Mouse (Mus musculus) heart, embryonic 13.5 days (tissue): ENCODE results near the gene Fbxw13. TPM values are rescaled to one million over a fixed set of nuclear protein-coding genes. Genes with fewer than 3 reads are reported as not detected.
"Not testable (repeated sequence)": the region's sequence is repeated elsewhere in the genome, so short reads cannot be mapped to it uniquely, and the experiment has no call there.

ENCODE experiments used
- ATAC-seq: fragments of 200-750 bp; cut with Nextera tagmentation; 2 replicates; pipeline ENCODE4 v1.8.0; 2017; ENCODE audit warnings: moderate TSS enrichment; ENCODE audit not compliant: insufficient number of reproducible peaks, low FRiP score, low TSS enrichment; ENCODE audit errors: extremely low read depth
- H3K27ac ChIP-seq: fragments of 300-500 bp; sonication (generic); replicated peaks from 2 replicates; pipeline ENCODE4 v1.5.1; 2015; ENCODE audit warnings: moderate library complexity, mild to moderate bottlenecking, inconsistent platforms
- H3K27me3 ChIP-seq: fragments of 300-500 bp; sonication (generic); replicated peaks from 2 replicates; pipeline ENCODE4 v1.6.1; 2015; ENCODE audit warnings: mild to moderate bottlenecking, inconsistent platforms
- H3K36me3 ChIP-seq: fragments of 300-500 bp; sonication (generic); 2 replicates; pipeline ENCODE4 v1.6.1; 2015; ENCODE audit warnings: mild to moderate bottlenecking, inconsistent platforms
- H3K4me1 ChIP-seq: fragments of 300-500 bp; sonication (generic); 2 replicates; pipeline ENCODE4 v1.6.1; 2015; ENCODE audit warnings: inconsistent platforms
- H3K4me2 ChIP-seq: fragments of 300-500 bp; sonication (generic); 2 replicates; pipeline ENCODE4 v1.6.1; 2015; ENCODE audit warnings: inconsistent platforms, mild to moderate bottlenecking, moderate library complexity
- H3K4me3 ChIP-seq: fragments of 300-500 bp; sonication (generic); 2 replicates; pipeline ENCODE4 v1.5.1; 2015; ENCODE audit warnings: moderate library complexity, mild to moderate bottlenecking, inconsistent platforms
- H3K9ac ChIP-seq: fragments of 300-500 bp; sonication (generic); 2 replicates; pipeline ENCODE4 v1.6.1; 2015; ENCODE audit warnings: inconsistent platforms, mild to moderate bottlenecking, moderate library complexity
- H3K9me3 ChIP-seq: fragments of 300-500 bp; sonication (generic); 2 replicates; pipeline ENCODE4 v1.6.1; 2016; ENCODE audit warnings: inconsistent platforms
- WGBS: fragments of 180-500 bp; shearing (Covaris S2); methylation state at CpG from one replicate; pipeline ENCODE4 v1.1.7; 2015; ENCODE audit warnings: mixed read lengths; 5-methylcytosine and 5-hydroxymethylcytosine counted together
- polyA plus RNA-seq: library from polyadenylated mRNA; unstranded; fragments of >200 nt; fragmentation: Nextera tagmentation; extraction: Ambion mirVana; gene quantifications from 2 replicates; pipeline ENCODE4 v1.2.1, GENCODE M21; 2015

Fbxw13 gene
- not detected in 2 replicates for polyA plus RNA-seq

DNA sequence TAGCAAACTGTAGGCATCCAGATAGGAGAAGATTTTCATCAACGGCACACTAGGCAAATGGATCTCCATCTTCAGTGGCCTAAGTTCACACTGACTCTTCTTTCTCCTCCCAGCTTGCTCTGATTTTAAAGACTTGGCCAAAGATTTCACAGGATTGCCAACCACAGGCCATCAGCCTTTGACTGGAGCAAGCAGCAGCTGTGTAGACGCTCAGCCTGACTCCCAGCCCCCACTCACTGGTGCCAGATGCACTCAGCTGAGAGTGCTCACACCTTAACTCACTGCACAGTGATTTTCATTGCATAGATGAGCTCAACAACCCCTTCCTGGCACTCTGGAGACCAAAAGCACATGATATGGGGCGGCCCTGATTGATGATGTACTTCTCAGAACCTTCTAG, at the start of gene Fbxw13:
Gene Fbxw13 (minus strand): TSS at position 101 of the 400 bp plus-strand sequence.
- H3K9me3 ChIP-seq, H3K9ac ChIP-seq, H3K4me1 ChIP-seq, ATAC-seq, H3K4me3 ChIP-seq, H3K4me2 ChIP-seq, H3K36me3 ChIP-seq, H3K27ac ChIP-seq, H3K27me3 ChIP-seq: not testable (repeated sequence)
- WGBS = 64% methylated on average over 3 of the region's 3 CpGs

GRCm38 (mm10) chr9:109234654-109235053, 38.9 kb upstream of the Fbxw13 start, which contains the start of gene Fbxw20:
Gene Fbxw20, minus strand, starts transcription at chr9:109234754.
- no peaks in the 10 kb centered on the region for H3K27me3 ChIP-seq
- H3K36me3 ChIP-seq = no peaks in the 10 kb centered on the region
- no peak within 1 kb of the TSS for H3K4me3 ChIP-seq
- H3K4me1 ChIP-seq = peaks cover 6% of the 10 kb centered on the region; the same call in 1 of the 2 replicates
- 76% methylated on average over 1 of the region's 1 CpGs for WGBS
- no peak within 1 kb of the TSS for H3K4me2 ChIP-seq
- no peak within 1 kb of the TSS for H3K9ac ChIP-seq
- H3K27ac ChIP-seq = no peak within 1 kb of the TSS
- ATAC-seq = no peak
- H3K9me3 ChIP-seq = no peaks in the 10 kb centered on the region

- no peak overlapping the region for H3K9ac ChIP-seq
These were observed 22.7 kb upstream of the Fbxw13 start for GRCm38 (mm10) chr9:109218449-109218848.

DNA sequence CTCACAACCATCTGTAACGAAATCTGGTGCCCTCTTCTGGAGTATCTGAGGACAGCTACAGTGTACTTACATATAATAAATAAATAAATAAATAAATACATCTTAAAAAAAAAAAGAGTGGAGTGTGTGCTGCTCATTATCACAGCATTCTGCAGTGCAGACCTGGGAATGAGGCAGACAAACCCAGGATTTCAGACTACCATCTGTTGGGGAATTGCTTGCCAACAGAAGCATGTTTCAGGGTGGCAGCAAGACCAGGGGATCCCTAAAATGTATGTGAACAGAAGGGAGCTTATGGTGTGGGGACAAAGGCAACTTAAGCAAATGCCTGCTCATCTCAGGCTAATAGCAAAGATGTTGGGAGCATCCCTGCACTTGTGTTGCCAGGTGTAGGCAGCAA, 5.6 kb upstream of the Fbxw13 start:
- not testable (repeated sequence) for H3K9ac ChIP-seq, ATAC-seq, H3K4me3 ChIP-seq, H3K27me3 ChIP-seq, H3K4me2 ChIP-seq, H3K9me3 ChIP-seq, H3K36me3 ChIP-seq, H3K27ac ChIP-seq, H3K4me1 ChIP-seq
- WGBS = 54% methylated on average over 1 of the region's 1 CpGs

More at GRCm38 (mm10) chr9:109218449-109218848, 22.7 kb upstream of the Fbxw13 start:
- H3K36me3 ChIP-seq = no peaks in the 10 kb centered on the region
- no peaks in the 10 kb centered on the region for H3K27me3 ChIP-seq
- H3K4me3 ChIP-seq = no peak overlapping the region
- 59% methylated on average over 6 of the region's 6 CpGs for WGBS
- no peaks in the 10 kb centered on the region for H3K4me1 ChIP-seq
- peaks cover 9% of the 10 kb centered on the region for H3K9me3 ChIP-seq
- H3K27ac ChIP-seq = no peak overlapping the region
- no peak overlapping the region for H3K4me2 ChIP-seq
- ATAC-seq = no peak

GRCm38 (mm10) chr9:109200349-109200748, 4.6 kb upstream of the Fbxw13 start:
- no peaks in the 10 kb centered on the region for H3K27me3 ChIP-seq
- 76% methylated on average over 1 of the region's 1 CpGs for WGBS

GRCm38 (mm10) chr9:109199353-109199752, 3.6 kb upstream of the Fbxw13 start:
- H3K4me2 ChIP-seq = no peak overlapping the region
- no peaks in the 10 kb centered on the region for H3K27me3 ChIP-seq
- ATAC-seq = no peak
- no peaks in the 10 kb centered on the region for H3K9me3 ChIP-seq
- H3K36me3 ChIP-seq = no peaks in the 10 kb centered on the region
- no peak overlapping the region for H3K27ac ChIP-seq
- no peaks in the 10 kb centered on the region for H3K4me1 ChIP-seq
- 39% methylated on average over 1 of the region's 1 CpGs for WGBS
- no peak overlapping the region for H3K9ac ChIP-seq
- H3K4me3 ChIP-seq = no peak overlapping the region

More at GRCm38 (mm10) chr9:109200349-109200748, 4.6 kb upstream of the Fbxw13 start:
- H3K27ac ChIP-seq = no peak overlapping the region
- H3K9me3 ChIP-seq = no peaks in the 10 kb centered on the region
- no peaks in the 10 kb centered on the region for H3K36me3 ChIP-seq
- ATAC-seq = no peak
- H3K4me2 ChIP-seq = no peak overlapping the region
- no peaks in the 10 kb centered on the region for H3K4me1 ChIP-seq
- no peak overlapping the region for H3K9ac ChIP-seq
- no peak overlapping the region for H3K4me3 ChIP-seq

GRCm38 (mm10) chr9:109177208-109177607, 18.6 kb downstream of the Fbxw13 start:
- Histone ChIP-seq H3K9me3 (peaks cover 7% of the 10 kb centered on the region; the same call in 1 of the 2 replicates), H3K4me2 (no peak overlapping the region), H3K27me3 (no peaks in the 10 kb centered on the region), H3K36me3 (no peaks in the 10 kb centered on the region), H3K9ac (no peak overlapping the region), H3K27ac (no peak overlapping the region), H3K4me1 (no peaks in the 10 kb centered on the region), H3K4me3 (no peak overlapping the region)
- no peak for ATAC-seq
- 77% methylated on average over 1 of the region's 1 CpGs for WGBS

GRCm38 (mm10) chr9:109176301-109176700, 19.5 kb downstream of the Fbxw13 start:
- Histone ChIP-seq H3K27me3 (no peaks in the 10 kb centered on the region), H3K27ac (no peak overlapping the region), H3K4me3 (no peak overlapping the region), H3K4me2 (no peak overlapping the region), H3K4me1 (no peaks in the 10 kb centered on the region), H3K9ac (no peak overlapping the region), H3K9me3 (peaks cover 7% of the 10 kb centered on the region; the same call in 1 of the 2 replicates), H3K36me3 (no peaks in the 10 kb centered on the region)
- 61% methylated on average over 1 of the region's 1 CpGs for WGBS
- no peak for ATAC-seq

- H3K4me1 ChIP-seq = no peaks in the 10 kb centered on the region
- H3K4me2 ChIP-seq = no peak overlapping the region
- peaks cover 7% of the 10 kb centered on the region; the same call in 1 of the 2 replicates for H3K9me3 ChIP-seq
- H3K27me3 ChIP-seq = no peaks in the 10 kb centered on the region
- no peaks in the 10 kb centered on the region for H3K36me3 ChIP-seq
- no peak overlapping the region for H3K27ac ChIP-seq
- no peak overlapping the region for H3K9ac ChIP-seq
- H3K4me3 ChIP-seq = no peak overlapping the region
- no peak for ATAC-seq
These were observed 28.5 kb downstream of the Fbxw13 start for GRCm38 (mm10) chr9:109167316-109167715.

DNA sequence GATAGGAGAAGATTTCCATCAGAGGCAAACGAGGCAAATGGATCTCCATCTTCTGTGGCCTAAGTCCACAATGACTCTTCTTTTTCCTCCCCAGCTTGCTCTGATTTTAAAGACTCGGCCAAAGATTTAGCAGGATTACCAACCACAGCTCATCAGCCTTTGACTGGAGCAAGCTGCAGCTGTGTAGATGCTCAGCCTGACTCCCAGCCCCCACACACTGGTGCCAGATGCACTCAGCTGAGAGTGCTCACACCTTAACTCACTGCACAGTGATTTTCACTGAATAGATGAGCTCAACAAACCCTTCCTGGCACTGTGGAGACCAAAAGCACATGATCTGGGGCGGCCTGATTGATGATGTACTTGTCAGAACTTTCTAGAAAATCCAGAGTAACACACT, 33.8 kb downstream of the Fbxw13 start, which contains the start of gene Fbxw21:
Gene Fbxw21 (minus strand): TSS at position 101 of the 400 bp plus-strand sequence.
- Histone ChIP-seq H3K4me3 (no peak within 1 kb of the TSS), H3K36me3 (no peaks in the 10 kb centered on the region), H3K4me1 (no peaks in the 10 kb centered on the region), H3K4me2 (no peak within 1 kb of the TSS), H3K27ac (no peak within 1 kb of the TSS), H3K27me3 (no peaks in the 10 kb centered on the region), H3K9me3 (no peaks in the 10 kb centered on the region), H3K9ac (no peak within 1 kb of the TSS)
- no peak for ATAC-seq
- WGBS = 52% methylated on average over 3 of the region's 3 CpGs

- not testable (repeated sequence) for H3K9me3 ChIP-seq, H3K36me3 ChIP-seq, H3K4me3 ChIP-seq, ATAC-seq, H3K9ac ChIP-seq, H3K4me1 ChIP-seq, H3K4me2 ChIP-seq, H3K27me3 ChIP-seq, H3K27ac ChIP-seq
- WGBS = 61% methylated on average over 4 of the region's 4 CpGs
These were observed 55.4 kb downstream of the Fbxw13 start for GRCm38 (mm10) chr9:109140414-109140813.

DNA sequence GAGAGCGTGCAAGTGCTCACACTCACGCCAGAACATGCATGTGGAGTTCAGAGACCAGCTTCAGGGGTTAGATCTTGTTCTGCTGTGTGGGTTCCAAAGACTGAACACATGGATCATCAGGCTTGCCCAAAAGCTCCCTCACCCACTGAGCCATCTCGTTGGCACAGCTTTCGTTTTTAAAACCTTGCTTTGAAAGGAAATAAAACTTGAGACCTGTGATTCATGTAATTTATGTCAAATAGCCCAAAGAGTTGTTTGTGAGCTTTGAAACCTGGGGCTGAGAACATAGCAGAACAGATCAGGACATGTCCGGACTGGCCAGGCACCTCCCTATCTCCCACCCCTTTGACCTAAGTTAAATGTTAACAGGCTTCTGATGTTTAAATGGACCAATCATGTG, 65.7 kb downstream of the Fbxw13 start:
- no peak for ATAC-seq

More for the DNA sequence above, 65.7 kb downstream of the Fbxw13 start:
- H3K4me2 ChIP-seq = no peak overlapping the region
- H3K36me3 ChIP-seq = no peaks in the 10 kb centered on the region
- no peaks in the 10 kb centered on the region for H3K9me3 ChIP-seq
- no peak overlapping the region for H3K4me3 ChIP-seq
- no peaks in the 10 kb centered on the region for H3K27me3 ChIP-seq
- no peaks in the 10 kb centered on the region for H3K4me1 ChIP-seq
- 72% methylated on average over 5 of the region's 5 CpGs for WGBS
- H3K27ac ChIP-seq = no peak overlapping the region
- no peak overlapping the region for H3K9ac ChIP-seq
